Mouse (Mus musculus) ovary, adult 18-20 months (tissue): ENCODE results near the gene Crygd.
"Not testable (repeated sequence)": the region's sequence is repeated elsewhere in the genome, so short reads cannot be mapped to it uniquely, and the experiment has no call there.

Experiments used
- DNase-seq: peaks from one replicate; pipeline ENCODE4 v3.0.0; 2022; ENCODE audit warnings: low spot score, mixed read lengths

Crygd gene

DNA sequence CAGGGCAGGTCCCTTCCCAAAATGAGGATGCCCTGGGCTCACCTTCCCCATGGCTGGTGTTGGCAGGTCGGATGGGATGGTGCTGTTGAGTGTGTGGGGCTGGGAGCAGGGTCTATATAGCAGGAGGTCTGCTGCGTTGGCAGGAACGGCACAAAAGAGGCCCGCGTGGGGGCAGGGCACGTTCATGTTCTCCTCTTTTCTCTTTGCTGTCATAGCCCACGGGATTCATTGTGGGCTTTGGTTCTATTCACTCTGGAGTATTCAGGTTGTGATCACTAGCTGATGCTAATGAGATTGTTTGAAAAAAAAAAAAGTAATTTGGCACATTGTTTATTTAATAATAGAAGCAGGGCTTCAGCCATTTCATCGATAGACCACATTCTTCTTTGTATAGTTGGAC lies at the start of gene Crygd:
TSS of gene Crygd (minus strand) at position 101 of the 400 bp plus-strand sequence.
- DNase-seq, result no peak

DNA sequence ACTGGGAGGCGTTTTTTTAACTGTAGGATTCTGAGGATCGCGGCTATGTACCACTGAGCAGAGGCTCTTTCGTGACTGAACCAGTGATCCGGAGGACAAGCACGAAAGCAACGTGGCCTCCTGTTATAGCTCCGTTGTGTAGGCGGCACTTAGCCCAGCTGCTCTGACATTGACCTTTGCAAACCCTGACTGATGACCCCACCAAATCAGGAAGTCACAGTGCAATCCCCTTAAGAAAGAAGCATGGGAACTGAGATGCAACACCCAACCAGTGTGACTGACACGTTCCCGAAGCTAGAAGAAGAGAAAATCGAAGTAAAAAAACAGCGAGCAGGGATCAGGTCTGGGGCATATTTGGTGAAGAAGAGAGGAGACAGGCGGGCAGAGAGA lies 49.5 kb upstream of the Crygd start:
- DNase-seq, result no peak

DNA sequence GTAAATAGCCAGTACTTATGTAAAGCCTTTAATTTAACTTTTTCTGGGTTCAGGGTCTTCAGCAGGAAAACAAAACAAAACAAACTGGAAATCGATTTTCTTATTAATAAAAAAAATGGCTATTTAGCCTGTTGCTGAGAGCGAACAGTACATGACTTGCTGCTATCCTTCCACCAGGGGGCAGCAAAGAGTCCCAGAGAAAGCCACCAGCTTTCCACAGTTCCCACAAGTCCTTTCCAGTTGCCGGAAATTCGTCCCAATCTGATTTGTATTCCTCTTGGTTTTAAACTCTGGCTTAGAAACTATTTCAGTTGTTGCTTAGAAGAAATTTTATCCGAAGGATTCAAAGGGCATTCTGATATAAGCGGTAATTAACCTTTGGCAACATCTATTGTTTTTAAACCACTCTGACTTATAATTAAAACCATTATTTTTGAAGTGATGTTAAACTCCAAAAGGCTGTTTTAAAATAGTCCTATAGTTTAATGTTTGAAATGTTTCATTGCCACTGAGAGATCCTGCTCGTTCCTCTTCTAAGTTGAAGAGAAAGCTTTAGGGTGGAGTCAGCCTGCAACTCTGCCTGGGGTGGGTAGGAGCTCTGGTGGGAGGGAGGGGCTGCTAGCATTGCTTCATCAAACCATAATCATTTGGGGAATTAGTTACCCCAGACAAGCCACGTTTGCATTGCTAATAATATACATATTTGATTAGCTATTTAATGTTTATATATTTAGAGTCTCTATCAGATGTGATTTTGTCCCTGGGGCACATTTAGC lies 49.0 kb upstream of the Crygd start:
- peak; percentile 49 for DNase-seq

- DNase-seq, result no peak
Observed at GRCm38 (mm10) chr1:65109756-65110435, 46.6 kb upstream of the Crygd start.

- no peak for DNase-seq
Observed at GRCm38 (mm10) chr1:65109196-65109595, 45.9 kb upstream of the Crygd start.

DNA sequence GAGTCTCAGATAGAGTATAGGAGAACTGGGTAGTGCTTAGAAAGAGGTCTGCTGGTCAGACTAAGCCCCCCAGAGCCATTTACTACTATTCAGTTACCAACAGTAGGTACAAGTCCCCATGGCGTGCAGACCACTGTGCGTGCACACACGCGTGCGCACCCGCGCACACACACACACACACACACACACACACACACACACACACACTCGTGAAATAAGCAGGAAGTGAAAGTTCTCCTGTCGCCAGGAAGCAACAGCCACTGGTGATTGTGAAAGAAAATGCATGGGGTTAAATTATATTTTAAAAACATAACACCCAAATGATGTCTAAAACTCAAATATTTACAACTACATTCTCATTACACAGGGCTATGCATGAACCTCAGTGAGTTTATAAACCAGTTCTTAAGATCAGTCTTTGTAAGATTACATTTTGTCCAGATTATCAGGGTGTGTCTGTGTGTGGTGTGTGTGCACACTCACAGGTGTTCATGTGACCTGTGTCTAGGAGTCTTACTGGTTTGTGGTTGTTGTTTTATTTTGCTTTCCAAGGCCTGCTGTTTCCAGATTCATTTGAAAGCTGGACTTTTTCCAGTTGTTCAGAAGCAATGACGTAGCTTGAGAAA lies 44.5 kb upstream of the Crygd start:
- no peak for DNase-seq

GRCm38 (mm10) chr1:65103273-65103672 lies 40.0 kb upstream of the Crygd start, which contains the start of gene Cryga:
TSS of gene Cryga (minus strand) at chr1:65103373.
- no peak for DNase-seq

- DNase-seq, result no peak
Observed at GRCm38 (mm10) chr1:65096953-65097352, 33.7 kb upstream of the Crygd start.

- DNase-seq, result no peak
Observed at GRCm38 (mm10) chr1:65091566-65091965, 28.3 kb upstream of the Crygd start.

- DNase-seq, result peak; percentile 39
Observed at GRCm38 (mm10) chr1:65090370-65090769, 27.1 kb upstream of the Crygd start.

- no peak for DNase-seq
Observed at GRCm38 (mm10) chr1:65088567-65089356, 25.5 kb upstream of the Crygd start.

- no peak for DNase-seq
Observed at GRCm38 (mm10) chr1:65082188-65082587, 18.9 kb upstream of the Crygd start, which contains the start of gene Crygb. TSS of gene Crygb (minus strand) at chr1:65082288.

DNA sequence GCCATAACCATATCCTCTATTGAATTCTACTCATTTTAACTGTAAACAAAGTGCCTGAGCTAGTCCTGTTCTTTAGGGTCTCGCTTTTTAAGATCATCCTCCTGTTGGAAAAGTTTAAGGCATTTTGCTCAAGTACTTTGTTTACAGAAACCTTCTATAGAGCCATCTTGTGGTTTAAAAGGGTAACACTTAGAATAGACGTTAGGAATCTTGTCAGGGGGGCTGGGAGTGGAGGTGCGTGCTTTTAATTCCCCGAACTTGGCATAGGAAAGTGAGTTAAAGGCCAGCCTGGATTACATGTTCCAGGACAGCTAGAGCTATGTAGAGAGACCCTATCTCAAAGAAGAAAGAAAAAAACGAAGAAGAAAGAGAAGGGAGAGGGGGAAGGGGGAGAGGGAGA lies 12.4 kb upstream of the Crygd start:
- no peak for DNase-seq

GRCm38 (mm10) chr1:65073589-65073988 lies 10.3 kb upstream of the Crygd start, which contains the start of gene Crygc:
TSS of gene Crygc (minus strand) at chr1:65073689.
- no peak for DNase-seq

DNA sequence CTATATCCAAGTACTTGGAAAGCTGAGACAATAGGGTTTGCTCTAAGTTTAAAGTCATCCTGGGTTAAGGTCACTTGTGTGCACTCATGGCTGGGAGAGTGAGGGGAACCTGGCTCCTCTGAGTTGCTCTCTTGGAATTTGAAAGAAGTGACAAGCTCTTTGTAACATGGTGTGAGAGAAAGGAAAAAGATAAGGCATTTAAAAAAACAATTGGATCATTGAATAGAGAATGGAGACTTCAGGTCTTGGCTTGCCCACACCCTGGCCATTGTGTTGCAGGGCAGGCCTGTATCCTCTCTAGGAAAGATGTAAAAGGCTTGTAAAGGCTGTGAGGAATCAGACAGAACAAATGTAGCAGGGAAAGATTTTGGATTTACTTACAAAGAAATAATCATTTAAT lies 4.6 kb upstream of the Crygd start:
- no peak for DNase-seq

DNA sequence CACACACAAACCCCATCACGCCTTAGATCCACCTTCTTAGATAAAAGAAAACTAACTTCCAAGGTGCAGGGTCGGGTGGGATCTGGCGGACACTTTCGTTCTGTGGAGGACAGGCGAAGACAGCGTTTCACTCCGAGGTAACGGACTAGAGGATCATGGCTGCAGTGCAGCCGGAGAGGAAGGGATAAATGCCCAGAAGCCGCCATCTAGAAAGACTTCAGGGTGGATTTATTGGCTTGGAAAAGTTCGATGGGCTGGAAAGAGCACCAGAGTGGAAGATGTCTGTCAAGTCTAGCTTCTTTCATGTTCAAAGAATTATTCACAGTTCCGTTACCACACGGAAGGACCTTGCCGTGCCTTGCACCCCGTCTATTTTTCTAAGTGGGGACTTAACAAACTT lies 949 bp upstream of the Crygd start:
- no peak for DNase-seq

- no peak for DNase-seq
Observed at GRCm38 (mm10) chr1:65052140-65052539, 11.1 kb downstream of the Crygd start.

DNA sequence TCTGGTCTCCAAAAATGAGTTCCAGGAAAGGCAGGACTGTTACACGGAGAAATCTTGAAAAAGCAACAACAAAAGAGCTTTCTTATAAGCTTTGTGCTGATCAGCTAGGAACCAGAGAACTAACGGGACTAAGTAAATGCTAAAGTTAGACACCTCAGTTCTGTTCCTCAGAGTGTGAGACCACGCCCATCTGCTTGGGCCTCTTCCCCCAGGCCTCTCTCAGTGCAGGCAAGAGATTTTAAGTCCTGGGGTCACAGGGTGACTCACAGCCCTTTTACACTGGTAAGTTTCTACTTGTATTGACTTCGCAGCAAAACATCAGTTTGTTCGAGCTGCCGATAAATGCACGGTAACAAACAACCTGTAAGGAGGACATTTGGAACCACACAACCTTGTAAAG lies 11.6 kb downstream of the Crygd start:
- no peak for DNase-seq

DNA sequence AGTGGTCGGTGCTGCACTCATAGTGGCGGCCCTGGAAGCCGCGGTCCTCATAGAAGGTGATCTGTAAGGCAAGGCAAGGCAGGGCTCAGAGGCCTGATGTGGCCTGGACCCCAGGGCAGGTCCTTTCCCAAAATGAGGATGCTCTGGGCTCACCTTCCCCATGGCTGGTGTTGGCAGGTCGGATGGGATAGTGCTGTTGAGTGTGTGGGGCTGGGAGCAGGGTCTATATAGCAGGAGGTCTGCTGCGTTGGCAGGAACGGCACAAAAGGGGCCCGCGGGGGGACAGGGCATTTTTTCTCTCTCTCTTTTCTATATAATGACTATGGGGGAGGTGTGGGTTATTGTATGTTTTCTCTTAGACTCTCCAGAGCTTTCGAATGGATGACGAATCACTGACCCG lies 12.3 kb downstream of the Crygd start, which contains the start of gene Cryge:
TSS of gene Cryge (minus strand) at position 198 of the 400 bp plus-strand sequence.
- not testable (repeated sequence) for DNase-seq

GRCm38 (mm10) chr1:65048781-65049180 lies 14.5 kb downstream of the Crygd start:
- peak; percentile 51 for DNase-seq

DNA sequence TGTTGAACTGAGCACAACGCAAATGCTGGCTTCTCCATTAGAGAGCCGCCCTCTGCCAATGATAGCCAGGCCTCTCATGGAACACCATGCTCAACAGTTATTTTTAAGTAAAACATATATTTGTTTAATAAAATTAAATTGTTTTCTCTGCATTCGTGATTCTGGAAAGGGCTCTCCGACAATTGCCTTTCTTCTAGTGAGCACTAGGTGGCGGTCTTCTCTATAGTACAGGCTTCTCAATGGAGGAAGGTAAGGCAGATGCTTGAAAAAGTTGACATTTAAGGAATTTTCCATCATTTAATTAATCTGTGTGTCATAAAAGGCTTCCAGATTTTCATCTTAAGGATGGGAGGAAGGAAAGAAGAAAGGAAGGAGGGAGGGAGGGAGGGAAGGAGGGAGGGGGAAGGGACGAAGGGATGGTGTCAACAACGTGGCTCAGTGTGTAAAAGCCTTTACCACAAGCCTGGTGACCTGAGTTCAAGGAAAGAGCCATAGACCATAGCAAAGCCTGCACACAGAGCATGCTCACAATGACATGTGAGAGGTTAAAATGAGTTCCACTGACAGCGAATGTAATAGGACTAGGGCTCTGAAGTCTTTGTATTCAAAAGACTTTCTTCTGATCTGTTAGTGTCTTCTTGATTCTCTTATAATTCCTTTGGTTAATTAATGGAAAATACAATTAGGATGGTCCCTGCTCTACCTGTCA lies 16.7 kb downstream of the Crygd start:
- no peak for DNase-seq
